Mouse (Mus musculus): Measurements from ENCODE around the gene Sipa1l3. TPM values are rescaled to one million over a fixed set of nuclear protein-coding genes. Genes with fewer than 3 reads are reported as not detected.

Gene Sipa1l3
- polyA plus RNA-seq, 2 experiments, result 16.2 to 39.0 TPM

GRCm38 (mm10) chr7:29306108-29306507, 212.3 kb downstream of the Sipa1l3 start:
- peaks cover 43% of the 10 kb centered on the region for H3K4me1 ChIP-seq (ENCODE audit: control insufficient read depth, insufficient read depth, low read length)

GRCm38 (mm10) chr7:29305263-29305988, 213.0 kb downstream of the Sipa1l3 start:
- Histone ChIP-seq H3K9ac (ENCODE audit: low read depth, low read length, severe bottlenecking) (peak overlapping the region; percentile 52), H3K27ac (replicated peaks; ENCODE audit: low read depth, low read length) (no peak overlapping the region), H3K27me3 (ENCODE audit: control insufficient read depth, insufficient read depth, low read length) (peaks cover 7% of the 10 kb centered on the region; the same call in 1 of the 2 replicates), H3K4me2 (replicated peaks; ENCODE audit: low read depth, low read length, severe bottlenecking) (peak overlapping the region; percentile 100), H3K9me3 (ENCODE audit: control insufficient read depth, low read length) (no peaks in the 10 kb centered on the region), H3K36me3 (ENCODE audit: control insufficient read depth, insufficient read depth, low read length) (no peaks in the 10 kb centered on the region), H3K4me3 (replicated peaks; ENCODE audit: low read length) (peak overlapping the region; percentile 53), H3K4me1 (ENCODE audit: control insufficient read depth, insufficient read depth, low read length) (peaks cover 43% of the 10 kb centered on the region)
- DNase-seq (ENCODE audit: low spot score), result no peak
- no peak for ATAC-seq (ENCODE audit: low FRiP score, low read depth)
- WGBS, result 32% methylated on average over 9 of the region's 9 CpGs
- TF ChIP-seq POLR2A (IDR thresholded peaks at IDR 0.05; ENCODE audit: borderline replicate concordance, extremely low read depth, insufficient read depth, insufficient read length), result no peak

More at GRCm38 (mm10) chr7:29306108-29306507, 212.3 kb downstream of the Sipa1l3 start:
- Histone ChIP-seq H3K27me3 (ENCODE audit: control insufficient read depth, insufficient read depth, low read length) (peaks cover 7% of the 10 kb centered on the region; the same call in 1 of the 2 replicates), H3K4me2 (replicated peaks; ENCODE audit: low read depth, low read length, severe bottlenecking) (no peak overlapping the region), H3K27ac (replicated peaks; ENCODE audit: low read depth, low read length) (no peak overlapping the region), H3K36me3 (ENCODE audit: control insufficient read depth, insufficient read depth, low read length) (no peaks in the 10 kb centered on the region), H3K9ac (ENCODE audit: low read depth, low read length, severe bottlenecking) (no peak overlapping the region), H3K4me3 (replicated peaks; ENCODE audit: low read length) (no peak overlapping the region), H3K9me3 (ENCODE audit: control insufficient read depth, low read length) (no peaks in the 10 kb centered on the region)
- DNase-seq (ENCODE audit: low spot score) (no peak), ATAC-seq (ENCODE audit: low FRiP score, low read depth) (no peak)
- 50% methylated on average over 7 of the region's 7 CpGs for WGBS
- no peak for TF ChIP-seq POLR2A (IDR thresholded peaks at IDR 0.05; ENCODE audit: borderline replicate concordance, extremely low read depth, insufficient read depth, insufficient read length)

- Histone ChIP-seq H3K4me2 (replicated peaks; ENCODE audit: low read depth, low read length, severe bottlenecking) (peak overlapping the region; percentile 100), H3K9ac (ENCODE audit: low read depth, low read length, severe bottlenecking) (peak overlapping the region; percentile 52), H3K27ac (replicated peaks; ENCODE audit: low read depth, low read length) (no peak overlapping the region), H3K4me3 (replicated peaks; ENCODE audit: low read length) (peak overlapping the region; percentile 53), H3K36me3 (ENCODE audit: control insufficient read depth, insufficient read depth, low read length) (no peaks in the 10 kb centered on the region), H3K9me3 (ENCODE audit: control insufficient read depth, low read length) (no peaks in the 10 kb centered on the region), H3K4me1 (ENCODE audit: control insufficient read depth, insufficient read depth, low read length) (peaks cover 39% of the 10 kb centered on the region), H3K27me3 (ENCODE audit: control insufficient read depth, insufficient read depth, low read length) (peaks cover 7% of the 10 kb centered on the region; the same call in 1 of the 2 replicates)
- DNase-seq (ENCODE audit: low spot score), result no peak
- no peak for ATAC-seq (ENCODE audit: low FRiP score, low read depth)
- 1% methylated on average over 34 of the region's 48 CpGs for WGBS
- no peak for TF ChIP-seq POLR2A (IDR thresholded peaks at IDR 0.05; ENCODE audit: borderline replicate concordance, extremely low read depth, insufficient read depth, insufficient read length)
These were observed 213.8 kb downstream of the Sipa1l3 start for GRCm38 (mm10) chr7:29304463-29305262.

GRCm38 (mm10) chr7:29303738-29304462, 214.5 kb downstream of the Sipa1l3 start, which contains the start of gene Dpf1:
Gene Dpf1, plus strand, starts transcription at chr7:29303951.
- peak; percentile 86 for DNase-seq (ENCODE audit: low spot score)
- WGBS, result under 1% methylated on average over 58 of the region's 67 CpGs
- Histone ChIP-seq H3K9ac (ENCODE audit: low read depth, low read length, severe bottlenecking) (peak within 1 kb of the TSS; percentile 52), H3K9me3 (ENCODE audit: control insufficient read depth, low read length) (no peaks in the 10 kb centered on the region), H3K36me3 (ENCODE audit: control insufficient read depth, insufficient read depth, low read length) (no peaks in the 10 kb centered on the region), H3K4me3 (replicated peaks; ENCODE audit: low read length) (peak within 1 kb of the TSS; percentile 53), H3K27ac (replicated peaks; ENCODE audit: low read depth, low read length) (no peak within 1 kb of the TSS), H3K4me1 (ENCODE audit: control insufficient read depth, insufficient read depth, low read length) (peaks cover 33% of the 10 kb centered on the region), H3K27me3 (ENCODE audit: control insufficient read depth, insufficient read depth, low read length) (peaks cover 7% of the 10 kb centered on the region; the same call in 1 of the 2 replicates), H3K4me2 (replicated peaks; ENCODE audit: low read depth, low read length, severe bottlenecking) (peak within 1 kb of the TSS; percentile 100)
- peak; percentile 74 for ATAC-seq (ENCODE audit: low FRiP score, low read depth)
- TF ChIP-seq POLR2A (IDR thresholded peaks at IDR 0.05; ENCODE audit: borderline replicate concordance, extremely low read depth, insufficient read depth, insufficient read length), result no peak

- no peak overlapping the region for H3K4me2 ChIP-seq (replicated peaks; ENCODE audit: low read depth, low read length, severe bottlenecking)
- peaks cover 7% of the 10 kb centered on the region; the same call in 1 of the 2 replicates for H3K27me3 ChIP-seq (ENCODE audit: control insufficient read depth, insufficient read depth, low read length)
- ATAC-seq (ENCODE audit: low FRiP score, low read depth) (no peak), DNase-seq (ENCODE audit: low spot score) (no peak)
- H3K9ac ChIP-seq (ENCODE audit: low read depth, low read length, severe bottlenecking), result no peak overlapping the region
- no peaks in the 10 kb centered on the region for H3K9me3 ChIP-seq (ENCODE audit: control insufficient read depth, low read length)
- no peak overlapping the region for H3K27ac ChIP-seq (replicated peaks; ENCODE audit: low read depth, low read length)
- no peak for TF ChIP-seq POLR2A (IDR thresholded peaks at IDR 0.05; ENCODE audit: borderline replicate concordance, extremely low read depth, insufficient read depth, insufficient read length)
- H3K4me3 ChIP-seq (replicated peaks; ENCODE audit: low read length), result no peak overlapping the region
- no peaks in the 10 kb centered on the region for H3K36me3 ChIP-seq (ENCODE audit: control insufficient read depth, insufficient read depth, low read length)
- WGBS, result 71% methylated on average over 7 of the region's 7 CpGs
- H3K4me1 ChIP-seq (ENCODE audit: control insufficient read depth, insufficient read depth, low read length), result peaks cover 23% of the 10 kb centered on the region
These were observed 215.8 kb downstream of the Sipa1l3 start for GRCm38 (mm10) chr7:29302641-29303040.

Data from limb, embryonic 14.5 days (tissue).